Mouse (Mus musculus): Measurements from ENCODE around the gene Papss1.

The Papss1 gene

GRCm38 (mm10) chr3:131586818-131587217, 22.2 kb downstream of the Papss1 start:
- DNase-seq = peak in 1 of 2 experiments; percentile 5

- DNase-seq = no peak
Observed at GRCm38 (mm10) chr3:131587959-131588358, 23.4 kb downstream of the Papss1 start.

GRCm38 (mm10) chr3:131593143-131593798, 28.7 kb downstream of the Papss1 start:
- DNase-seq = no peak

- DNase-seq = no peak
Observed at GRCm38 (mm10) chr3:131594361-131594760, 29.8 kb downstream of the Papss1 start.

- no peak for DNase-seq
Observed at GRCm38 (mm10) chr3:131595546-131596245, 31.1 kb downstream of the Papss1 start.

- no peak for DNase-seq
Observed at GRCm38 (mm10) chr3:131600726-131601125, 36.2 kb downstream of the Papss1 start.

GRCm38 (mm10) chr3:131601366-131601765, 36.8 kb downstream of the Papss1 start:
- DNase-seq = no peak

- DNase-seq = no peak
Observed at GRCm38 (mm10) chr3:131602995-131603414, 38.4 kb downstream of the Papss1 start.

- DNase-seq = no peak
Observed at GRCm38 (mm10) chr3:131608112-131608511, 43.5 kb downstream of the Papss1 start.

GRCm38 (mm10) chr3:131609651-131610050, 45.1 kb downstream of the Papss1 start:
- DNase-seq = no peak

- DNase-seq = no peak
Observed at GRCm38 (mm10) chr3:131610595-131610994, 46.0 kb downstream of the Papss1 start.

- no peak for DNase-seq
Observed at GRCm38 (mm10) chr3:131612847-131613246, 48.3 kb downstream of the Papss1 start.

- DNase-seq = no peak
Observed at GRCm38 (mm10) chr3:131614056-131614455, 49.5 kb downstream of the Papss1 start.

GRCm38 (mm10) chr3:131618580-131619338, 54.2 kb downstream of the Papss1 start:
- DNase-seq = no peak

GRCm38 (mm10) chr3:131623208-131623607, 58.6 kb downstream of the Papss1 start:
- DNase-seq = no peak

- DNase-seq = no peak
Observed at GRCm38 (mm10) chr3:131624063-131624462, 59.5 kb downstream of the Papss1 start.

- DNase-seq = no peak
Observed at GRCm38 (mm10) chr3:131627476-131627875, 62.9 kb downstream of the Papss1 start.

- no peak for DNase-seq
Observed at GRCm38 (mm10) chr3:131628265-131628664, 63.7 kb downstream of the Papss1 start.

- DNase-seq = no peak
Observed at GRCm38 (mm10) chr3:131628931-131629330, 64.4 kb downstream of the Papss1 start.

- DNase-seq = no peak
Observed at GRCm38 (mm10) chr3:131630407-131631317, 66.1 kb downstream of the Papss1 start.

- no peak for DNase-seq
Observed at GRCm38 (mm10) chr3:131631318-131631870, 66.8 kb downstream of the Papss1 start.

GRCm38 (mm10) chr3:131634091-131634490, 69.5 kb downstream of the Papss1 start:
- DNase-seq = no peak
